Mouse (Mus musculus): ENCODE measurements at regions not wholly inside any gene's neighbourhood (a gene's known extent, or its start where the extent isn't known, plus 50 kb on each side); places are given as distances from the start of the nearest gene placed in this dataset.

- no peak for DNase-seq
These were observed 50.3 kb upstream of the Acpp start for GRCm38 (mm10) chr9:104387805-104388204.

All from cerebellum, adult 11 months (tissue).